ENCODE assay signal across 8 mouse cellular contexts in genomic region chr5:119685446-119686198, GRCm38 (mm10). TPM values are rescaled to one million over a fixed set of nuclear protein-coding genes. Genes with fewer than 3 reads are reported as not detected.
DNase-seq lines count a peak whose midpoint lies in the region; ATAC-seq and TF ChIP-seq lines count a peak whose summit lies in the region.
"Had no signal": no experiment of that assay in that cellular context is flagged by ENCODE, and none has a peak within 500 bp of the region (broad histone marks: within the 10 kb centered on the region; RNA-seq: fewer than 3 reads in every experiment).

No protein-coding gene starts in this region.

- peak overlapping the region; percentile 88 for H3K27ac ChIP-seq in embryonic facial prominence, embryonic 14.5 days (replicated peaks; ENCODE audit: low read depth, low read length)
- H3K27ac ChIP-seq in liver, embryonic 14.5 days = no peak overlapping the region
- no peak overlapping the region for H3K27ac ChIP-seq in stomach, postnatal 0 days (replicated peaks)

- peaks cover 18% of the 10 kb centered on the region for H3K36me3 ChIP-seq in embryonic facial prominence, embryonic 14.5 days (ENCODE audit: control insufficient read depth, insufficient read depth, low read length)
- no peaks in the 10 kb centered on the region for H3K36me3 ChIP-seq in liver, embryonic 14.5 days (replicated peaks; ENCODE audit: control insufficient read depth, insufficient read depth, low read depth)
- 0 out of 2 replicates have a peak, but pooled peaks cover 4% of the 10 kb centered on the region for H3K36me3 ChIP-seq in stomach, postnatal 0 days (ENCODE audit: control insufficient read depth, insufficient read depth, low read length)

- H3K4me3 ChIP-seq in embryonic facial prominence, embryonic 14.5 days (ENCODE audit: low read depth, low read length) = peak overlapping the region; percentile 34
- no peak overlapping the region; a peak in 1 of 4 replicates for H3K4me3 ChIP-seq in liver, embryonic 14.5 days (ENCODE audit: insufficient read depth in 1 of 2, low read depth in 2 of 2, low read length in 2 of 2)
- H3K4me3 ChIP-seq in stomach, postnatal 0 days (ENCODE audit: low read depth, low read length) = peak overlapping the region; percentile 27

- H3K9me3 ChIP-seq in embryonic facial prominence, embryonic 14.5 days (ENCODE audit: control insufficient read depth, low read length) = no peaks in the 10 kb centered on the region
- H3K9me3 ChIP-seq in liver, embryonic 14.5 days (ENCODE audit: control insufficient read depth, low read length) = no peaks in the 10 kb centered on the region
- H3K9me3 ChIP-seq in stomach, postnatal 0 days (ENCODE audit: control insufficient read depth, low read length) = no peaks in the 10 kb centered on the region

- peak; percentile 25 for DNase-seq in ovary, postnatal 36 days (ENCODE audit: low spot score)
- no peak for DNase-seq in ovary, postnatal 10 days (ENCODE audit: low spot score)
- no peak for DNase-seq in embryonic facial prominence, embryonic 14.5 days (ENCODE audit: low spot score)
- no peak for DNase-seq in liver, embryonic 14.5 days (ENCODE audit: low read depth in 3 of 3, low spot score in 3 of 3)
- DNase-seq in stomach, postnatal 0 days (ENCODE audit: low spot score) = peak; percentile 20
- DNase-seq in gastrocnemius, adult 18-20 months (ENCODE audit: low spot score) = no peak

- peaks cover 81% of the 10 kb centered on the region for H3K27me3 ChIP-seq in embryonic facial prominence, embryonic 14.5 days (replicated peaks; ENCODE audit: control insufficient read depth, insufficient read depth, low read length)
- peaks cover 70% of the 10 kb centered on the region for H3K27me3 ChIP-seq in liver, embryonic 14.5 days (ENCODE audit: control insufficient read depth, insufficient read depth, low read length)
- peaks cover 13% of the 10 kb centered on the region; the same call in 1 of the 2 replicates for H3K27me3 ChIP-seq in stomach, postnatal 0 days (ENCODE audit: control insufficient read depth, insufficient read depth, low read length)

- ATAC-seq in embryonic facial prominence, embryonic 14.5 days (ENCODE audit: low read depth) = peak; percentile 38
- no peak for ATAC-seq in liver, embryonic 14.5 days (ENCODE audit: insufficient read depth)
- peak; percentile 17; the same call in 1 of the 2 replicates for ATAC-seq in stomach, postnatal 0 days (ENCODE audit: low FRiP score, low TSS enrichment)
- ATAC-seq in megakaryocyte, adult 5-6 weeks (ENCODE audit: poor library complexity, severe bottlenecking) = no peak

- TF ChIP-seq CTCF in liver, embryonic 14.5 days (IDR thresholded peaks at IDR 0.05; ENCODE audit: low read depth) = no peak
- TF ChIP-seq CTCF in stomach, postnatal 0 days (IDR thresholded peaks at IDR 0.05; ENCODE audit: low read depth) = no peak

- peak overlapping the region; percentile 58 for H3K4me2 ChIP-seq in embryonic facial prominence, embryonic 14.5 days (ENCODE audit: low read depth, low read length)
- peak overlapping the region; percentile 42 for H3K4me2 ChIP-seq in liver, embryonic 14.5 days (ENCODE audit: low read depth)
- H3K4me2 ChIP-seq in stomach, postnatal 0 days (replicated peaks; ENCODE audit: low read depth) = peak overlapping the region; percentile 42

- peaks cover 6% of the 10 kb centered on the region; the same call in 1 of the 2 replicates for H3K4me1 ChIP-seq in embryonic facial prominence, embryonic 14.5 days (ENCODE audit: control insufficient read depth, insufficient read depth, low read length)
- H3K4me1 ChIP-seq in liver, embryonic 14.5 days (replicated peaks; ENCODE audit: control insufficient read depth in 2 of 2, insufficient read depth in 2 of 2, low read length in 1 of 2) = no peaks in the 10 kb centered on the region
- H3K4me1 ChIP-seq in stomach, postnatal 0 days (replicated peaks; ENCODE audit: control insufficient read depth, insufficient read depth) = no peaks in the 10 kb centered on the region

- 3% methylated on average over 19 of the region's 22 CpGs for WGBS in embryonic facial prominence, embryonic 14.5 days
- 4% methylated on average over 22 of the region's 22 CpGs for WGBS in liver, embryonic 14.5 days (ENCODE audit: insufficient replicate concordance)
- 5% methylated on average over 22 of the region's 22 CpGs for WGBS in stomach, postnatal 0 days

- peak overlapping the region; percentile 52 for H3K9ac ChIP-seq in embryonic facial prominence, embryonic 14.5 days (ENCODE audit: low read depth, low read length)
- H3K9ac ChIP-seq in liver, embryonic 14.5 days (replicated peaks) = no peak overlapping the region
- no peak overlapping the region for H3K9ac ChIP-seq in stomach, postnatal 0 days (ENCODE audit: low read length)

- TF ChIP-seq EP300 in liver, embryonic 14.5 days (IDR thresholded peaks at IDR 0.05; ENCODE audit: low read depth) = no peak
- TF ChIP-seq EP300 in stomach, postnatal 0 days (optimal IDR thresholded peaks at IDR 0.05) = no peak

RNA-seq across cellular contexts. Expression of gene Tbx3, which starts 15.2 kb away (rescaled TPM):
- 22.6 and 31.5 TPM in 2 replicates for polyA plus RNA-seq in embryonic facial prominence, embryonic 14.5 days (2014; fragmentation: Nextera tagmentation; extraction: Ambion mirVana)
- 1.4 and 1.7 TPM in 2 replicates for polyA plus RNA-seq in liver, embryonic 14.5 days (2012; rRNA removed)
- 2.0 and 2.4 TPM in 2 replicates for polyA plus RNA-seq in liver, embryonic 14.5 days (2014; fragmentation: Nextera tagmentation; extraction: Ambion mirVana)
- 6.8 and 7.5 TPM in 2 replicates for polyA plus RNA-seq in stomach, postnatal 0 days (2015; fragmentation: Nextera tagmentation; extraction: Ambion mirVana)
- total RNA-seq in gastrocnemius, adult 18-20 months (2021) = 1 to 10 TPM; 4.5 to 8.7 TPM
- not detected in 2 replicates for total RNA-seq in megakaryocyte, adult 5-6 weeks (2015)
- total RNA-seq in megakaryocyte, adult 5-6 weeks (2017) = not detected in 2 replicates
- total RNA-seq: neutrophil, adult 5-6 weeks had no signal

Comparison
In these comparisons a context has a peak if more than half of its experiments do, and no peak if none do; other contexts are left out.
1. DNase-seq: peak in ovary, postnatal 36 days (single experiment) and stomach, postnatal 0 days (single experiment); none in ovary, postnatal 10 days (single experiment), embryonic facial prominence, embryonic 14.5 days (single experiment), liver, embryonic 14.5 days (0 of 3) and gastrocnemius, adult 18-20 months (single experiment).
2. ATAC-seq: peak in embryonic facial prominence, embryonic 14.5 days (single experiment) and stomach, postnatal 0 days (single experiment); none in liver, embryonic 14.5 days (single experiment) and megakaryocyte, adult 5-6 weeks (single experiment).
3. H3K4me3 ChIP-seq: peak in embryonic facial prominence, embryonic 14.5 days (single experiment) and stomach, postnatal 0 days (single experiment); none in liver, embryonic 14.5 days (0 of 2).
4. Peak in every context shown above with its lines, with median percentiles within 50 percentile points of each other: H3K4me2 ChIP-seq.